Mouse (Mus musculus): ENCODE measurements around the gene Pla2g2d. TPM values are rescaled to one million over a fixed set of nuclear protein-coding genes. Genes with fewer than 3 reads are reported as not detected.

Pla2g2d gene
- polyA plus RNA-seq, 1 experiment: 7.8 TPM

DNA sequence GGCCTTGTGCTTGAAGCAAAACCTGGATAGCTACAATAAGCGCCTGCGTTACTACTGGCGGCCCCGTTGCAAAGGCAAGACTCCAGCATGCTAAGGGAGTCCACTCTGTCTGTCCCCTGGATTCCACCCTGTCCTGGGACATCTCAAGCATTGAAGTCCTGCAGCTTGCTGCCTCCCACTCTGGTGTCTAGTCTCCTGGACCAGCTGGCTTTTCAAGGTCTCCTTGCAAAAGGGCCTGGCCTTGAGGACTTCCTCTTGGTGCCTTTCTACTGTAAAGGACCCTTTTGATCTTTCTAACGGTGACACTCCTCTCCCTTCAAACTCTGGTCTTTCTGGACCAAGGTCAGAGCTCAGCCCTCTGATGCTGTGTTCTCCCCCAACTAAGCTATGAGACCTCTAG is 4.8 kb downstream of the Pla2g2d start:
- no peak overlapping the region for H3K27ac ChIP-seq (ENCODE audit: insufficient read depth, low read depth, low read length)
- no peaks in the 10 kb centered on the region; the same call in 1 of the 2 replicates for H3K4me1 ChIP-seq (ENCODE audit: control insufficient read depth, insufficient read depth, insufficient read length, low read length)
- 81% methylated on average over 5 of the region's 5 CpGs for WGBS

DNA sequence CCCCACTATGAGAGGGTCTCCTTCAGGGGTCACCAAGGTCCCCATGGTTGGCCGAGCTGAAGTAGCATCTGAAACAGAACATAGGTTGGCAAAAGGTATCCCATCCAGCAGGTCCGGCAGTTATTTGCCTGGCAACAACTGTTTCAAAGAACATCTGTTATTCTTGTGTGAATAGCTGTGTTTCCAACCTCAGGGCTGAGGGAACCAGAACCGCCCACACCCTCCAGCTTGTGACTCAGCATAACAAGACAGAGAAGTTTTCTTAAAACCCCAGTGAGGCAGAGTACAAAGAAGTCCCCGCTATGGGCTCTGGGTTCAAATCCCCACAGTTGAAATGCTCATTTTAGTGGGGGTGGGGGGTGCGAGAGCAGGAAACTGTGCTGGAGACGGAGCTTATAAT is 6.6 kb downstream of the Pla2g2d start:
- WGBS: 84% methylated on average over 6 of the region's 6 CpGs
- Histone ChIP-seq H3K36me3 (ENCODE audit: control insufficient read depth, insufficient read depth, low read length) (no peaks in the 10 kb centered on the region), H3K4me3 (ENCODE audit: low read depth, low read length) (no peak overlapping the region), H3K4me1 (ENCODE audit: control insufficient read depth, insufficient read depth, insufficient read length, low read length) (no peaks in the 10 kb centered on the region; the same call in 1 of the 2 replicates), H3K27ac (ENCODE audit: insufficient read depth, low read depth, low read length) (no peak overlapping the region), H3K27me3 (ENCODE audit: control insufficient read depth, insufficient read depth, low read length) (no peaks in the 10 kb centered on the region)
- no peak for TF ChIP-seq POLR2A (IDR thresholded peaks at IDR 0.05; ENCODE audit: low read depth, low read length)
- no peak for TF ChIP-seq CTCF (IDR thresholded peaks at IDR 0.05; ENCODE audit: extremely low read depth, insufficient read length, insufficient replicate concordance, low read depth, low read length)

More for the DNA sequence above, 4.8 kb downstream of the Pla2g2d start:
- H3K36me3 ChIP-seq (ENCODE audit: control insufficient read depth, insufficient read depth, low read length): no peaks in the 10 kb centered on the region
- TF ChIP-seq CTCF (IDR thresholded peaks at IDR 0.05; ENCODE audit: extremely low read depth, insufficient read length, insufficient replicate concordance, low read depth, low read length): no peak
- no peak for TF ChIP-seq POLR2A (IDR thresholded peaks at IDR 0.05; ENCODE audit: low read depth, low read length)
- H3K4me3 ChIP-seq (ENCODE audit: low read depth, low read length): no peak overlapping the region
- H3K27me3 ChIP-seq (ENCODE audit: control insufficient read depth, insufficient read depth, low read length): no peaks in the 10 kb centered on the region

- TF ChIP-seq POLR2A (IDR thresholded peaks at IDR 0.05; ENCODE audit: low read depth, low read length) (no peak), CTCF (IDR thresholded peaks at IDR 0.05; ENCODE audit: extremely low read depth, insufficient read length, insufficient replicate concordance, low read depth, low read length) (no peak)
- no peak overlapping the region for H3K27ac ChIP-seq (ENCODE audit: insufficient read depth, low read depth, low read length)
- no peaks in the 10 kb centered on the region for H3K36me3 ChIP-seq (ENCODE audit: control insufficient read depth, insufficient read depth, low read length)
- H3K4me1 ChIP-seq (ENCODE audit: control insufficient read depth, insufficient read depth, insufficient read length, low read length): peaks cover 1% of the 10 kb centered on the region; the same call in 1 of the 2 replicates
- no peak overlapping the region for H3K4me3 ChIP-seq (ENCODE audit: low read depth, low read length)
- H3K27me3 ChIP-seq (ENCODE audit: control insufficient read depth, insufficient read depth, low read length): no peaks in the 10 kb centered on the region
- WGBS: 43% methylated on average over 4 of the region's 4 CpGs
These were observed 10.2 kb downstream of the Pla2g2d start for GRCm38 (mm10) chr4:138785721-138786120.

GRCm38 (mm10) chr4:138786141-138786540 is 10.6 kb downstream of the Pla2g2d start:
- Histone ChIP-seq H3K27ac (ENCODE audit: insufficient read depth, low read depth, low read length) (no peak overlapping the region), H3K36me3 (ENCODE audit: control insufficient read depth, insufficient read depth, low read length) (no peaks in the 10 kb centered on the region), H3K4me1 (ENCODE audit: control insufficient read depth, insufficient read depth, insufficient read length, low read length) (peaks cover 4% of the 10 kb centered on the region; the same call in 1 of the 2 replicates), H3K27me3 (ENCODE audit: control insufficient read depth, insufficient read depth, low read length) (no peaks in the 10 kb centered on the region), H3K4me3 (ENCODE audit: low read depth, low read length) (no peak overlapping the region)
- TF ChIP-seq POLR2A (IDR thresholded peaks at IDR 0.05; ENCODE audit: low read depth, low read length): no peak
- TF ChIP-seq CTCF (IDR thresholded peaks at IDR 0.05; ENCODE audit: extremely low read depth, insufficient read length, insufficient replicate concordance, low read depth, low read length): no peak
- whole genome bisulfite sequencing: 51% methylated on average over 4 of the region's 4 CpGs

DNA sequence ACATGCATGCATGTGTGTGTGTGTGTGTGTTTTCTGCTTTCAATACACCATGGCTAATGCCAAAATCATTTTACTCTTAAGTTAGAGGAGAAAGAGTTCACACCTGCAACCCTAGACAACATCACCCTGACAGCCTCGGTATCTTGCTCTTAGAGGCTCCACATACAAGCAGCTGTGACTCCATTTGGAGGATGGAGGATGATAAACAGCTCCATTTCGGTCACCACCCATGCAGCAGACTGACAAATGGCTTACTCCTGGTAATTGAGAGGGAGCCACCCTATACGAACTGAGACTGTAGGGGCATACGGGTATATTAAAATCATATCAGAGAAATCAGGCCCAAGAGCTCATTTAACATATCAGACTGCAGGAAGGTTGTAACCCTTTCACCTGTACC is 12.8 kb downstream of the Pla2g2d start:
- Histone ChIP-seq H3K27ac (ENCODE audit: insufficient read depth, low read depth, low read length) (no peak overlapping the region), H3K4me1 (ENCODE audit: control insufficient read depth, insufficient read depth, insufficient read length, low read length) (peaks cover 9% of the 10 kb centered on the region; the same call in 1 of the 2 replicates), H3K27me3 (ENCODE audit: control insufficient read depth, insufficient read depth, low read length) (no peaks in the 10 kb centered on the region; the same call in 1 of the 2 replicates), H3K36me3 (ENCODE audit: control insufficient read depth, insufficient read depth, low read length) (no peaks in the 10 kb centered on the region), H3K4me3 (ENCODE audit: low read depth, low read length) (no peak overlapping the region)
- 82% methylated on average over 4 of the region's 4 CpGs for WGBS
- TF ChIP-seq POLR2A (IDR thresholded peaks at IDR 0.05; ENCODE audit: low read depth, low read length) (no peak), CTCF (IDR thresholded peaks at IDR 0.05; ENCODE audit: extremely low read depth, insufficient read length, insufficient replicate concordance, low read depth, low read length) (no peak)

DNA sequence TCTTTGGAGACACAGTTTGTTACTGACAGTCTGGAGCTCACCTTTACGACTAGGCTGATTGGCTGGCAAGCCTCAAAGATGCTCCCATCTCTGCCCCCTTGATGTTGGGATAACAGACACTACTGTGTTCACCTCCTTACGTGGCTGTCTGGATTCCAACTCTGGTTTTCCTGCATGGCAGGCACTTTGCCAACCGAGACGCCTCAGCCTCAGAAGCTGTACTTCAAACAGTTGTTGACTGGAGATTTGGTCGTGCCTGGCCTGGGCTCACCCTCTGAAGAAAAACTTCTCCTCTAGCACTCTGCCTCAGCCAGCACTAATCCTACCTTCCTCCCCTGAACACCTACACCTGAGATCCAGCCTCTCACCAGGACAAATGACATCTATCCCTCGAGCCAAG is 15.9 kb downstream of the Pla2g2d start:
- 52% methylated on average over 6 of the region's 6 CpGs for WGBS
- TF ChIP-seq CTCF (IDR thresholded peaks at IDR 0.05; ENCODE audit: extremely low read depth, insufficient read length, insufficient replicate concordance, low read depth, low read length) (no peak), POLR2A (IDR thresholded peaks at IDR 0.05; ENCODE audit: low read depth, low read length) (no peak)

GRCm38 (mm10) chr4:138792599-138792998 is 17.1 kb downstream of the Pla2g2d start:
- Histone ChIP-seq H3K36me3 (ENCODE audit: control insufficient read depth, insufficient read depth, low read length) (no peaks in the 10 kb centered on the region), H3K4me3 (ENCODE audit: low read depth, low read length) (no peak overlapping the region), H3K27ac (ENCODE audit: insufficient read depth, low read depth, low read length) (no peak overlapping the region), H3K4me1 (ENCODE audit: control insufficient read depth, insufficient read depth, insufficient read length, low read length) (peaks cover 9% of the 10 kb centered on the region; the same call in 1 of the 2 replicates), H3K27me3 (ENCODE audit: control insufficient read depth, insufficient read depth, low read length) (no peaks in the 10 kb centered on the region; the same call in 1 of the 2 replicates)
- no peak for TF ChIP-seq CTCF (IDR thresholded peaks at IDR 0.05; ENCODE audit: extremely low read depth, insufficient read length, insufficient replicate concordance, low read depth, low read length)
- no peak for TF ChIP-seq POLR2A (IDR thresholded peaks at IDR 0.05; ENCODE audit: low read depth, low read length)
- WGBS: 9% methylated on average over 9 of the region's 9 CpGs

More for the DNA sequence above, 15.9 kb downstream of the Pla2g2d start:
- H3K36me3 ChIP-seq (ENCODE audit: control insufficient read depth, insufficient read depth, low read length): no peaks in the 10 kb centered on the region
- H3K4me3 ChIP-seq (ENCODE audit: low read depth, low read length): no peak overlapping the region
- H3K27me3 ChIP-seq (ENCODE audit: control insufficient read depth, insufficient read depth, low read length): no peaks in the 10 kb centered on the region; the same call in 1 of the 2 replicates
- no peak overlapping the region for H3K27ac ChIP-seq (ENCODE audit: insufficient read depth, low read depth, low read length)
- peaks cover 9% of the 10 kb centered on the region; the same call in 1 of the 2 replicates for H3K4me1 ChIP-seq (ENCODE audit: control insufficient read depth, insufficient read depth, insufficient read length, low read length)
